Mouse (Mus musculus) B cell, adult 2 months (primary cell): Measurements from ENCODE around the gene Xcr1.

Experiments used
- DNase-seq, 2 experiments: peaks; one replicate each; pipeline ENCODE4 v3.0.0; 2022

Xcr1 gene

GRCm38 (mm10) chr9:123861929-123862328 lies at the start of gene Xcr1:
Gene Xcr1, minus strand, starts transcription at chr9:123862029.
- no peak for DNase-seq

- DNase-seq, result peak; percentile 24 to 39
These were observed 10.2 kb upstream of the Xcr1 start for GRCm38 (mm10) chr9:123872049-123872448.

GRCm38 (mm10) chr9:123869167-123869784 lies 7.4 kb upstream of the Xcr1 start:
- DNase-seq, result no peak

GRCm38 (mm10) chr9:123863641-123864040 lies 1.8 kb upstream of the Xcr1 start:
- DNase-seq, result no peak

GRCm38 (mm10) chr9:123862895-123863616 lies 1.2 kb upstream of the Xcr1 start:
- peak in 1 of 2 experiments; percentile 4 for DNase-seq

- no peak for DNase-seq
These were observed 5.0 kb downstream of the Xcr1 start for GRCm38 (mm10) chr9:123856836-123857235.

GRCm38 (mm10) chr9:123852449-123853390 lies 9.1 kb downstream of the Xcr1 start:
- peak; percentile 5 to 32 for DNase-seq

- peak; percentile 94 for DNase-seq
These were observed 9.9 kb downstream of the Xcr1 start, which contains the start of gene Fyco1 for GRCm38 (mm10) chr9:123851713-123852448. Gene Fyco1, minus strand, starts transcription at chr9:123851899.

GRCm38 (mm10) chr9:123851062-123851712 lies 10.6 kb downstream of the Xcr1 start:
- DNase-seq, result peak; percentile 90 to 94

- DNase-seq, result no peak
These were observed 11.1 kb downstream of the Xcr1 start for GRCm38 (mm10) chr9:123850705-123851061.

GRCm38 (mm10) chr9:123849976-123850695 lies 11.7 kb downstream of the Xcr1 start:
- DNase-seq, result peak in 1 of 2 experiments; percentile 5

GRCm38 (mm10) chr9:123846490-123846889 lies 15.3 kb downstream of the Xcr1 start:
- DNase-seq, result no peak

GRCm38 (mm10) chr9:123845120-123845519 lies 16.7 kb downstream of the Xcr1 start:
- peak; percentile 24 to 39 for DNase-seq

GRCm38 (mm10) chr9:123844468-123844867 lies 17.4 kb downstream of the Xcr1 start:
- DNase-seq, result no peak

GRCm38 (mm10) chr9:123840243-123840642 lies 21.6 kb downstream of the Xcr1 start:
- DNase-seq, result no peak

GRCm38 (mm10) chr9:123835851-123836250 lies 26.0 kb downstream of the Xcr1 start:
- DNase-seq, result no peak

- DNase-seq, result no peak
These were observed 32.9 kb downstream of the Xcr1 start for GRCm38 (mm10) chr9:123828916-123829315.

- DNase-seq, result no peak
These were observed 35.2 kb downstream of the Xcr1 start for GRCm38 (mm10) chr9:123826631-123827030.

GRCm38 (mm10) chr9:123818601-123819000 lies 43.2 kb downstream of the Xcr1 start:
- no peak for DNase-seq

GRCm38 (mm10) chr9:123815996-123816395 lies 45.8 kb downstream of the Xcr1 start:
- no peak for DNase-seq

GRCm38 (mm10) chr9:123815444-123815843 lies 46.4 kb downstream of the Xcr1 start:
- no peak for DNase-seq
